Mouse (Mus musculus) forebrain, embryonic 15.5 days (tissue): ENCODE data around the gene Ly6g6f. TPM values are rescaled to one million over a fixed set of nuclear protein-coding genes. Genes with fewer than 3 reads are reported as not detected.

Source experiments
- ATAC-seq: fragments of 200-750 bp; cut with Nextera tagmentation; replicated peaks from 2 replicates; pipeline ENCODE4 v1.8.0; 2017; ENCODE audit warnings: mild to moderate bottlenecking, moderate TSS enrichment, moderate library complexity
- H3K27ac ChIP-seq: fragments of 300-500 bp; sonication (generic); replicated peaks from 2 replicates; pipeline ENCODE4 v1.5.1; 2015; ENCODE audit warnings: mild to moderate bottlenecking, inconsistent platforms
- H3K27me3 ChIP-seq: fragments of 300-500 bp; sonication (generic); 2 replicates; pipeline ENCODE4 v1.6.1; 2015; ENCODE audit warnings: inconsistent platforms
- H3K36me3 ChIP-seq: fragments of 300-500 bp; sonication (generic); 2 replicates; pipeline ENCODE4 v1.6.1; 2015; ENCODE audit warnings: mild to moderate bottlenecking, inconsistent platforms
- H3K4me1 ChIP-seq: fragments of 300-500 bp; sonication (generic); 2 replicates; pipeline ENCODE4 v1.6.1; 2015; ENCODE audit warnings: inconsistent platforms
- H3K4me2 ChIP-seq: fragments of 300-500 bp; sonication (generic); replicated peaks from 2 replicates; pipeline ENCODE4 v1.6.1; 2015; ENCODE audit warnings: mild to moderate bottlenecking, inconsistent platforms
- H3K4me3 ChIP-seq: fragments of 300-500 bp; sonication (generic); 2 replicates; pipeline ENCODE4 v1.5.1; 2015; ENCODE audit warnings: mild to moderate bottlenecking, inconsistent platforms
- H3K9ac ChIP-seq: fragments of 300-500 bp; sonication (generic); replicated peaks from 2 replicates; pipeline ENCODE4 v1.6.1; 2015; ENCODE audit warnings: mild to moderate bottlenecking, inconsistent platforms
- H3K9me3 ChIP-seq: fragments of 300-500 bp; sonication (generic); 2 replicates; pipeline ENCODE4 v1.6.1; 2016; ENCODE audit warnings: inconsistent platforms
- WGBS: fragments of 180-500 bp; shearing (Covaris S2); methylation state at CpG from one replicate; pipeline ENCODE4 v1.1.7; 2015; ENCODE audit warnings: mixed read lengths; 5-methylcytosine and 5-hydroxymethylcytosine counted together
- polyA plus RNA-seq: library from polyadenylated mRNA; unstranded; fragments of >200 nt; fragmentation: Nextera tagmentation; extraction: Ambion mirVana; gene quantifications from 2 replicates; pipeline ENCODE4 v1.2.1, GENCODE M21; 2015

Gene Ly6g6f
- polyA plus RNA-seq, 1 experiment from 2014 or later: not detected

- Histone ChIP-seq H3K36me3 (peaks cover 45% of the 10 kb centered on the region), H3K27me3 (no peaks in the 10 kb centered on the region), H3K4me2 (no peak overlapping the region), H3K9me3 (no peaks in the 10 kb centered on the region), H3K9ac (no peak overlapping the region), H3K4me1 (peaks cover 6% of the 10 kb centered on the region), H3K4me3 (no peak overlapping the region), H3K27ac (no peak overlapping the region)
- WGBS: 96% methylated on average over 7 of the region's 7 CpGs
- ATAC-seq: no peak
These were observed 18.7 kb upstream of the Ly6g6f start for GRCm38 (mm10) chr17:35104079-35104478.

- Histone ChIP-seq H3K36me3 (peaks cover 51% of the 10 kb centered on the region), H3K4me2 (no peak overlapping the region), H3K4me3 (no peak overlapping the region), H3K9ac (no peak overlapping the region), H3K27ac (no peak overlapping the region), H3K27me3 (no peaks in the 10 kb centered on the region), H3K9me3 (no peaks in the 10 kb centered on the region), H3K4me1 (peaks cover 6% of the 10 kb centered on the region)
- WGBS: 75% methylated on average over 6 of the region's 6 CpGs
- no peak for ATAC-seq
These were observed 17.8 kb upstream of the Ly6g6f start for GRCm38 (mm10) chr17:35103221-35103690.

GRCm38 (mm10) chr17:35102299-35102698 is 16.9 kb upstream of the Ly6g6f start:
- 76% methylated on average over 7 of the region's 8 CpGs for whole genome bisulfite sequencing
- H3K4me3 ChIP-seq: no peak overlapping the region
- H3K9ac ChIP-seq: no peak overlapping the region
- no peaks in the 10 kb centered on the region for H3K27me3 ChIP-seq
- H3K36me3 ChIP-seq: peaks cover 59% of the 10 kb centered on the region
- ATAC-seq: no peak
- H3K9me3 ChIP-seq: no peaks in the 10 kb centered on the region
- H3K4me2 ChIP-seq: no peak overlapping the region
- H3K4me1 ChIP-seq: peaks cover 6% of the 10 kb centered on the region
- H3K27ac ChIP-seq: no peak overlapping the region

DNA sequence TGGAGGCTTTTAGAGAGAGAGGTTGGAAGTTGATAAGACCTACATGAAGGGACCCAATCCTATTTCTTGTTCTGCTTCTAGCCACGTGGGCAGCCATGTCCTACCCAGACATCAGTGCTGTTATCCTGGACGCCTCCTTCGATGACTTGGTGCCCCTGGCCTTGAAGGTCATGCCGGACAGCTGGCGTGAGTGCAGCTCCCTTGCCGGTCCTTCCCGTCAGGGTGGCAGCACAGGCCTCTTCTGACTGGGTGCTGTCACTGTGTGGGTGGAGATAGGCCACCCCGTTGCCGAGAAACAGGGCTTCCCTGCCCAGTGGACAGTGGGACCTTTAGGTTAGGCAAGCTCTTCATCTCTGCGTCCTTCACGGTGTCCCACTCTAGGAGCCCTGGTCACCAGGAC is 15.8 kb upstream of the Ly6g6f start:
- H3K27ac ChIP-seq: no peak overlapping the region
- no peaks in the 10 kb centered on the region for H3K9me3 ChIP-seq
- no peaks in the 10 kb centered on the region for H3K27me3 ChIP-seq
- H3K4me2 ChIP-seq: no peak overlapping the region
- ATAC-seq: no peak
- WGBS: 93% methylated on average over 11 of the region's 11 CpGs
- peaks cover 4% of the 10 kb centered on the region for H3K4me1 ChIP-seq
- peaks cover 71% of the 10 kb centered on the region for H3K36me3 ChIP-seq
- no peak overlapping the region for H3K4me3 ChIP-seq
- H3K9ac ChIP-seq: no peak overlapping the region

GRCm38 (mm10) chr17:35100196-35100765 is 14.9 kb upstream of the Ly6g6f start:
- WGBS: 75% methylated on average over 10 of the region's 10 CpGs
- no peaks in the 10 kb centered on the region for H3K27me3 ChIP-seq
- no peaks in the 10 kb centered on the region for H3K9me3 ChIP-seq
- no peak overlapping the region for H3K27ac ChIP-seq
- peaks cover 78% of the 10 kb centered on the region for H3K36me3 ChIP-seq
- no peaks in the 10 kb centered on the region for H3K4me1 ChIP-seq
- H3K4me3 ChIP-seq: no peak overlapping the region
- H3K9ac ChIP-seq: no peak overlapping the region
- H3K4me2 ChIP-seq: no peak overlapping the region
- ATAC-seq: no peak

GRCm38 (mm10) chr17:35097164-35097655 is 11.8 kb upstream of the Ly6g6f start:
- H3K4me1 ChIP-seq: no peaks in the 10 kb centered on the region; the same call in 1 of the 2 replicates
- peaks cover 91% of the 10 kb centered on the region for H3K36me3 ChIP-seq
- no peak overlapping the region for H3K4me2 ChIP-seq
- no peak for ATAC-seq
- H3K27ac ChIP-seq: no peak overlapping the region
- H3K9ac ChIP-seq: no peak overlapping the region
- no peak overlapping the region for H3K4me3 ChIP-seq
- 79% methylated on average over 12 of the region's 12 CpGs for WGBS
- H3K27me3 ChIP-seq: no peaks in the 10 kb centered on the region
- H3K9me3 ChIP-seq: no peaks in the 10 kb centered on the region

GRCm38 (mm10) chr17:35096597-35096996 is 11.2 kb upstream of the Ly6g6f start:
- peaks cover 88% of the 10 kb centered on the region for H3K36me3 ChIP-seq
- no peaks in the 10 kb centered on the region for H3K9me3 ChIP-seq
- H3K4me2 ChIP-seq: no peak overlapping the region
- no peak overlapping the region for H3K27ac ChIP-seq
- H3K4me3 ChIP-seq: no peak overlapping the region
- no peak for ATAC-seq
- H3K4me1 ChIP-seq: no peaks in the 10 kb centered on the region; the same call in 1 of the 2 replicates
- H3K9ac ChIP-seq: no peak overlapping the region
- WGBS: 83% methylated on average over 12 of the region's 12 CpGs
- no peaks in the 10 kb centered on the region for H3K27me3 ChIP-seq

GRCm38 (mm10) chr17:35094475-35095365 is 9.3 kb upstream of the Ly6g6f start:
- 89% methylated on average over 15 of the region's 15 CpGs for WGBS
- no peak for ATAC-seq
- peaks cover 71% of the 10 kb centered on the region for H3K36me3 ChIP-seq

GRCm38 (mm10) chr17:35092403-35093198 is 7.2 kb upstream of the Ly6g6f start:
- no peak for ATAC-seq
- no peak overlapping the region for H3K9ac ChIP-seq
- no peaks in the 10 kb centered on the region for H3K27me3 ChIP-seq
- H3K9me3 ChIP-seq: no peaks in the 10 kb centered on the region
- no peak overlapping the region for H3K4me2 ChIP-seq
- WGBS: 88% methylated on average over 14 of the region's 14 CpGs
- H3K4me1 ChIP-seq: peaks cover 19% of the 10 kb centered on the region
- H3K4me3 ChIP-seq: no peak overlapping the region
- H3K27ac ChIP-seq: no peak overlapping the region
- H3K36me3 ChIP-seq: peaks cover 53% of the 10 kb centered on the region

More at GRCm38 (mm10) chr17:35094475-35095365, 9.3 kb upstream of the Ly6g6f start:
- H3K9me3 ChIP-seq: no peaks in the 10 kb centered on the region
- no peaks in the 10 kb centered on the region for H3K27me3 ChIP-seq
- H3K9ac ChIP-seq: no peak overlapping the region
- no peak overlapping the region for H3K27ac ChIP-seq
- no peak overlapping the region for H3K4me2 ChIP-seq
- peaks cover 17% of the 10 kb centered on the region for H3K4me1 ChIP-seq
- H3K4me3 ChIP-seq: no peak overlapping the region

- Histone ChIP-seq H3K27ac (peak overlapping the region; percentile 98), H3K4me1 (peaks cover 19% of the 10 kb centered on the region), H3K36me3 (peaks cover 32% of the 10 kb centered on the region), H3K4me3 (peak overlapping the region; percentile 58), H3K9me3 (no peaks in the 10 kb centered on the region), H3K27me3 (no peaks in the 10 kb centered on the region), H3K9ac (peak overlapping the region; percentile 73), H3K4me2 (peak overlapping the region; percentile 64)
- 46% methylated on average over 8 of the region's 8 CpGs for WGBS
- peak; percentile 41 for ATAC-seq
These were observed 4.9 kb upstream of the Ly6g6f start for GRCm38 (mm10) chr17:35090166-35090932.
